Mouse (Mus musculus): ENCODE data around the gene Adcyap1r1. TPM values are rescaled to one million over a fixed set of nuclear protein-coding genes. Genes with fewer than 3 reads are reported as not detected.
A peak's percentile ranks its signal among the peaks of the same experiment; 100 is the strongest.

Gene Adcyap1r1
- not detected in 2 replicates for polyA plus RNA-seq (2015; fragmentation: Nextera tagmentation; extraction: Ambion mirVana)

DNA sequence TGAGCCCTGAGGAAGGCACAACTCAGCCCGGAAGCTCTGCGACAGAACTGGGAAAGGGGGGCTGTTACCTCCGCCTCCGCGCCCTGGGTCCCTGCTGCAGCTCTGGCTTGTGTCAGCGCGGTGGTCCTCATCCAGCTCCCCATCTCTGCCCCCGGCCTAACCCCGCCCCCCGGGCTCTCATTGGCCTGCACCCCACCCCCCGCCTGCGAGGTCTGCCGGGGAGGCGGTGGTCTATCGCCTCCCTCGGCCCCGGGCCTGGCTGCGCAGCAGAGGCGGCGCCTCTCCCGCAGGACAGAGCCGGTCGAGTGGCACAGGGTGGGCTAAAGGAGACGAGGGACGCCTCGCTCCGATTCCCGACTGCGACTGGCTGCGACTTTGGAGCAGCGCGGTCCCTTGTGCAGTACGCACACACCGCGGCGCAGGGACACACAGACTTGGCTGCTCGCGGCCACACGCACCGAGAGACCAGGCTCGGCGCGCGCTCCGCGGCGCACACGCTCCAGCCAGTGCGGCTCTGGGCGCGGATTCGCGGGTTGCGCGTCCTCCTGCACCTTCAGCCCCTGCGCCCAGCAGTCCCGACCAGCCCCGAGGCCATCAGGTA, at the start of gene Adcyap1r1:
TSS of gene Adcyap1r1 (plus strand) at position 208 of the 601 bp plus-strand sequence.
- peak within 1 kb of the TSS; percentile 9; the same call in 1 of the 2 replicates for H3K4me2 ChIP-seq (ENCODE audit: low read depth, low read length)
- H3K9ac ChIP-seq (replicated peaks) = no peak within 1 kb of the TSS
- TF ChIP-seq CTCF (IDR thresholded peaks at IDR 0.05; ENCODE audit: low read depth) (no peak), EP300 (IDR thresholded peaks at IDR 0.05; ENCODE audit: low read depth) (no peak)
- no peak within 1 kb of the TSS for H3K27ac ChIP-seq (ENCODE audit: low read depth)
- ATAC-seq (no peak), DNase-seq (no peak)
- WGBS (ENCODE audit: insufficient replicate concordance) = under 1% methylated on average over 49 of the region's 58 CpGs
- H3K9me3 ChIP-seq (ENCODE audit: low read length) = no peaks in the 10 kb centered on the region
- H3K4me3 ChIP-seq (ENCODE audit: low read depth, low read length) = no peak within 1 kb of the TSS
- H3K27me3 ChIP-seq (ENCODE audit: insufficient read depth, low read length) = peaks cover 41% of the 10 kb centered on the region
- no peaks in the 10 kb centered on the region for H3K4me1 ChIP-seq (ENCODE audit: insufficient read depth)
- H3K36me3 ChIP-seq (replicated peaks; ENCODE audit: insufficient read depth, low read length) = no peaks in the 10 kb centered on the region

DNA sequence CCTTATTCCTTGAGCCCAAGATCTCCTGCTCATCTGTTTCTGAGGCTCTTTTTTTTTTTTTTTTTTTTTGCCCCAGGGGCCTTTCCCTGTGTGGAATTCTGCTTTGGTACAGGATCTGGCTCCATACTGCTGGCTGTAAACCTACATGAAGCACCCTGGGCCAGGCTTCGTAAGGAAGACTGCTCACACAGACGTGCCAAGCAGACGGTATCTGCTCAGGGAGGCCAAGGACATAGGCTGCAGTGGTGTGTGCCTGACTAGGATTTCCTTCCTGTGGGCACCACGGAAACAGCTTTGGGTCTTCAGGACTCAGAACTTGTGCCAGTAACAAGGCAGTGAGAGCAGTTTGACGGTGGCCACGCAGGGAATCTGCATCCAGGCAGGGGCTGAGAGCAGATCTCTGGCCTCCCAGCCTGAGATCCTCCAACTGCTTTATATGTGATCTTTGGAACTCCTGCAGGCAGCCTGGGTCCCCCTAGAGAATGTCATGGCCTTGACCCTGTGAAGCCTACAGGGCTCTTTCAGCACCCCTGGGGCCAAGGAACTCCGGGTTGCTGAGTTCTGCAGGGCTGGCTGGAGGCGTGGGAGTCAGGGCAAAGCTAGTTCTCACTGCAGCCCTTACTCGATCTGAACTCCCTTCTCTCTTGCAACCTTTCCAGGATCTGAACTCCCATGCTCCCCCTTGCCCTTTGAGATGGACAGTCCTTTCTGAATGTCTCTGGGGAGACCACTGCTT, 49.6 kb upstream of the Adcyap1r1 start:
- Histone ChIP-seq H3K27ac (ENCODE audit: low read depth) (no peak overlapping the region), H3K9me3 (ENCODE audit: low read length) (no peaks in the 10 kb centered on the region), H3K4me1 (ENCODE audit: insufficient read depth) (no peaks in the 10 kb centered on the region), H3K4me2 (ENCODE audit: low read depth, low read length) (no peak overlapping the region), H3K36me3 (replicated peaks; ENCODE audit: insufficient read depth, low read length) (no peaks in the 10 kb centered on the region), H3K4me3 (ENCODE audit: low read depth, low read length) (no peak overlapping the region), H3K9ac (replicated peaks) (no peak overlapping the region), H3K27me3 (ENCODE audit: insufficient read depth, low read length) (no peaks in the 10 kb centered on the region)
- WGBS (ENCODE audit: insufficient replicate concordance) = 55% methylated on average over 9 of the region's 9 CpGs
- ATAC-seq (no peak), DNase-seq (no peak)
- TF ChIP-seq EP300 (IDR thresholded peaks at IDR 0.05; ENCODE audit: low read depth) (no peak), CTCF (IDR thresholded peaks at IDR 0.05; ENCODE audit: low read depth) (no peak)

DNA sequence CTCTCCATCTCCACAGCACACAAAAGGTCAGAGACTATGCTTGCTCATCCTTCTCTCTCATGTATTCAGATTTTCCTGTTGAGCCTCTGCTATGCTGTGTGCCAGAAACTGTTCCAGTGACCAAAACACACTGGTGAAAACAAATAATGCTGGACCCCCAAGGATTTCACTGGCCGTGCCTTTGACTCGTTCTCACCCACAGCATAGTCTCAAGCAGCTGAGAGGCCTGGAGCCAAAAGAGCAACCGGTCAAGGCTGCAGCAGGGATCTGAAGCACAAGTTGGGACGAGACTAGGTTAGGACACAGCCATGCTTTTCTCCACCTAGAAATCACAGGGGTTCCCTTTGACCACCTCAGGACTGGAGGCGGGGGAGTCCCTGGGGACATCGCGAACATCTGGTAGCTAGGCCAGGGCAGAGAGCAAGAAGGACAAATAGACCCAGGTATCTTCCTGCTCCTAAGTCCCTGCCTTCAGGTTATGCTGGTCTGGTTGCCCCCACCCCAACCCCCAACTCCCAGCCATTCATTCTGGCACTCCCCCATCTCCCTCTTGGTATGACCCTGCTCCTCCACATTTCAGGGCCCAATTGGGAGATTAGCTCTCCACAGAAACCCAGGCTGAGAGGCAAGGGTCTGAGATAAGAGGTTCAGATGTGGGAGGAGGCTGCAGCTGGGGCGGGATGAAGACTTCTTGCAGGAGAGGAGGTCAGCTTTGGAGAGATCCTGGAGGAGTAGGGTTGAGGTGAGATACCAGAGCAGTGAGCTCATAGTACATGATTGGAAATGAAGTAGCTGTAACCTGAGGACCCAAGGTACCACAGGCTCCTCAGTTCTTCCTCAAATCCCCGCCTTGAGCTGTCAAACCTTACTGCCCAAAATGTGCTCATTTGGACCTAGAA, 48.1 kb upstream of the Adcyap1r1 start:
- ATAC-seq (no peak), DNase-seq (no peak)
- TF ChIP-seq CTCF (IDR thresholded peaks at IDR 0.05; ENCODE audit: low read depth) = no peak
- no peak for TF ChIP-seq EP300 (IDR thresholded peaks at IDR 0.05; ENCODE audit: low read depth)
- no peaks in the 10 kb centered on the region for H3K27me3 ChIP-seq (ENCODE audit: insufficient read depth, low read length)
- H3K9ac ChIP-seq (replicated peaks) = no peak overlapping the region
- no peaks in the 10 kb centered on the region for H3K4me1 ChIP-seq (ENCODE audit: insufficient read depth)
- H3K36me3 ChIP-seq (replicated peaks; ENCODE audit: insufficient read depth, low read length) = no peaks in the 10 kb centered on the region
- H3K4me3 ChIP-seq (ENCODE audit: low read depth, low read length) = no peak overlapping the region
- H3K27ac ChIP-seq (ENCODE audit: low read depth) = no peak overlapping the region
- WGBS (ENCODE audit: insufficient replicate concordance) = 63% methylated on average over 9 of the region's 9 CpGs
- no peak overlapping the region for H3K4me2 ChIP-seq (ENCODE audit: low read depth, low read length)
- H3K9me3 ChIP-seq (ENCODE audit: low read length) = no peaks in the 10 kb centered on the region

DNA sequence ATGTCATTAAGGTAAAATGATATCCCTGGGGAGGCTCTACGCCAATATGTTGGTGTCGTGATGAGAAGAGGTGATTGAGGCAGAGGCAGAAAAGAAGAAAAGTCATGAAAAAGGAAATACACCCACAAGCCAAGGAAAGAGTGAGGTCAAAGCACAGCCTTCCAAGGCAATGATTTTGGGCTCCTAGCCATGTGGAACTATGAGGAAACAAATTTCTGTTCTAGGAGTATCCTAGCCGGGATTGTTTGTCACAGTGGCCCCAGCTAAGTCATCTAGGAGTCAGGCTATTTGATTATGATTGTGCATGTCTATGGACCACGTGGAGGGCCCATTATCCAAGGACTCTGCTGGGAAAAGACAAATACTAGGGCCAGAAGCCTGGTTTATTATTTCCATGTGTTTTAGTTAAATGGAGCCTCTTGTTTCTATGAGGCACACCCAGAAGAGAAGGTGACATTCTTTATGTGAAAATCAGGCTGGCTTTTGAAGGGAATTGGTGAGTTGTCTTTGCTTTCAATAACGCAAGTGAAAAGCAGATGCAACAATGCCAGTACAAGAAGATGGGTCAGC, 47.3 kb upstream of the Adcyap1r1 start:
- no peak overlapping the region for H3K9ac ChIP-seq (replicated peaks)
- H3K27me3 ChIP-seq (ENCODE audit: insufficient read depth, low read length) = no peaks in the 10 kb centered on the region
- H3K4me3 ChIP-seq (ENCODE audit: low read depth, low read length) = no peak overlapping the region
- no peaks in the 10 kb centered on the region for H3K4me1 ChIP-seq (ENCODE audit: insufficient read depth)
- no peak for ATAC-seq
- H3K27ac ChIP-seq (ENCODE audit: low read depth) = no peak overlapping the region
- TF ChIP-seq CTCF (IDR thresholded peaks at IDR 0.05; ENCODE audit: low read depth) (no peak), EP300 (IDR thresholded peaks at IDR 0.05; ENCODE audit: low read depth) (no peak)
- DNase-seq = no peak
- H3K36me3 ChIP-seq (replicated peaks; ENCODE audit: insufficient read depth, low read length) = no peaks in the 10 kb centered on the region
- no peaks in the 10 kb centered on the region for H3K9me3 ChIP-seq (ENCODE audit: low read length)
- no peak overlapping the region for H3K4me2 ChIP-seq (ENCODE audit: low read depth, low read length)
- WGBS (ENCODE audit: insufficient replicate concordance) = 71% methylated on average over 5 of the region's 5 CpGs

- WGBS (ENCODE audit: insufficient replicate concordance) = 71% methylated on average over 4 of the region's 4 CpGs
- ATAC-seq = no peak
Measured at GRCm38 (mm10) chr6:55407345-55407744, 44.4 kb upstream of the Adcyap1r1 start.

More at GRCm38 (mm10) chr6:55407345-55407744, 44.4 kb upstream of the Adcyap1r1 start:
- Histone ChIP-seq H3K4me2 (ENCODE audit: low read depth, low read length) (no peak overlapping the region), H3K27me3 (ENCODE audit: insufficient read depth, low read length) (no peaks in the 10 kb centered on the region), H3K4me1 (ENCODE audit: insufficient read depth) (no peaks in the 10 kb centered on the region), H3K9me3 (ENCODE audit: low read length) (no peaks in the 10 kb centered on the region), H3K27ac (ENCODE audit: low read depth) (no peak overlapping the region), H3K4me3 (ENCODE audit: low read depth, low read length) (no peak overlapping the region), H3K36me3 (replicated peaks; ENCODE audit: insufficient read depth, low read length) (no peaks in the 10 kb centered on the region), H3K9ac (replicated peaks) (no peak overlapping the region)
- TF ChIP-seq CTCF (IDR thresholded peaks at IDR 0.05; ENCODE audit: low read depth) (no peak), EP300 (IDR thresholded peaks at IDR 0.05; ENCODE audit: low read depth) (no peak)
- DNase-seq = no peak

Measured in liver, postnatal 0 days (tissue).